Mouse (Mus musculus): Measurements from ENCODE around the gene Rnf19b. TPM values are rescaled to one million over a fixed set of nuclear protein-coding genes. Genes with fewer than 3 reads are reported as not detected.

Rnf19b gene
- polyA plus RNA-seq, 1 experiment from 2014 or later = 7.1 TPM

- 48% methylated on average over 7 of the region's 7 CpGs for WGBS
- H3K4me1 ChIP-seq (replicated peaks; ENCODE audit: insufficient read depth, low read length) = peaks cover 15% of the 10 kb centered on the region; the same call in 1 of the 2 replicates
- no peak for TF ChIP-seq CTCF (IDR thresholded peaks at IDR 0.05; ENCODE audit: low read depth)
- DNase-seq (ENCODE audit: low spot score) = no peak
- H3K27me3 ChIP-seq (ENCODE audit: insufficient read depth, low read length) = peaks cover 10% of the 10 kb centered on the region; the same call in 1 of the 2 replicates
- H3K9me3 ChIP-seq (replicated peaks; ENCODE audit: low read length) = no peaks in the 10 kb centered on the region
- H3K9ac ChIP-seq (ENCODE audit: low read depth, low read length) = no peak overlapping the region
- no peaks in the 10 kb centered on the region for H3K36me3 ChIP-seq (ENCODE audit: insufficient read depth, low read length)
- no peak overlapping the region for H3K4me3 ChIP-seq (replicated peaks; ENCODE audit: low read depth, low read length)
- ATAC-seq (replicated peaks; ENCODE audit: low FRiP score, low read depth) = no peak
- H3K27ac ChIP-seq = no peak overlapping the region
- H3K4me2 ChIP-seq (ENCODE audit: low read length) = no peak overlapping the region
Measured at GRCm38 (mm10) chr4:129108624-129109023, 50.6 kb downstream of the Rnf19b start.

GRCm38 (mm10) chr4:129110804-129111203 lies 52.7 kb downstream of the Rnf19b start:
- ATAC-seq (replicated peaks; ENCODE audit: low FRiP score, low read depth) = no peak
- peaks cover 7% of the 10 kb centered on the region; the same call in 1 of the 2 replicates for H3K27me3 ChIP-seq (ENCODE audit: insufficient read depth, low read length)
- TF ChIP-seq CTCF (IDR thresholded peaks at IDR 0.05; ENCODE audit: low read depth) = no peak
- no peak overlapping the region for H3K9ac ChIP-seq (ENCODE audit: low read depth, low read length)
- H3K4me2 ChIP-seq (ENCODE audit: low read length) = no peak overlapping the region
- no peak overlapping the region for H3K27ac ChIP-seq
- no peak overlapping the region for H3K4me3 ChIP-seq (replicated peaks; ENCODE audit: low read depth, low read length)
- no peaks in the 10 kb centered on the region for H3K9me3 ChIP-seq (replicated peaks; ENCODE audit: low read length)
- peaks cover 8% of the 10 kb centered on the region; the same call in 1 of the 2 replicates for H3K4me1 ChIP-seq (replicated peaks; ENCODE audit: insufficient read depth, low read length)
- no peaks in the 10 kb centered on the region for H3K36me3 ChIP-seq (ENCODE audit: insufficient read depth, low read length)
- DNase-seq (ENCODE audit: low spot score) = no peak
- WGBS = 85% methylated on average over 6 of the region's 6 CpGs

GRCm38 (mm10) chr4:129111350-129111749 lies 53.3 kb downstream of the Rnf19b start:
- 48% methylated on average over 11 of the region's 11 CpGs for WGBS
- H3K4me3 ChIP-seq (replicated peaks; ENCODE audit: low read depth, low read length) = no peak overlapping the region
- H3K36me3 ChIP-seq (ENCODE audit: insufficient read depth, low read length) = no peaks in the 10 kb centered on the region
- no peaks in the 10 kb centered on the region for H3K9me3 ChIP-seq (replicated peaks; ENCODE audit: low read length)
- ATAC-seq (replicated peaks; ENCODE audit: low FRiP score, low read depth) = 0 out of 2 replicates have a peak, but pooled peaks have one; percentile 8
- H3K27me3 ChIP-seq (ENCODE audit: insufficient read depth, low read length) = 0 out of 2 replicates have a peak, but pooled peaks cover 4% of the 10 kb centered on the region
- DNase-seq (ENCODE audit: low spot score) = peak; percentile 46
- H3K4me2 ChIP-seq (ENCODE audit: low read length) = no peak overlapping the region
- no peak overlapping the region for H3K27ac ChIP-seq
- peaks cover 6% of the 10 kb centered on the region; the same call in 1 of the 2 replicates for H3K4me1 ChIP-seq (replicated peaks; ENCODE audit: insufficient read depth, low read length)
- peak; percentile 64 for TF ChIP-seq CTCF (IDR thresholded peaks at IDR 0.05; ENCODE audit: low read depth)
- H3K9ac ChIP-seq (ENCODE audit: low read depth, low read length) = no peak overlapping the region

GRCm38 (mm10) chr4:129112231-129112630 lies 54.2 kb downstream of the Rnf19b start:
- DNase-seq (ENCODE audit: low spot score) = no peak

GRCm38 (mm10) chr4:129113083-129113988 lies 55.3 kb downstream of the Rnf19b start:
- peak; percentile 99 for TF ChIP-seq CTCF (IDR thresholded peaks at IDR 0.05; ENCODE audit: low read depth)
- peak; percentile 92 for DNase-seq (ENCODE audit: low spot score)
- H3K4me1 ChIP-seq (replicated peaks; ENCODE audit: insufficient read depth, low read length) = peaks cover 6% of the 10 kb centered on the region; the same call in 1 of the 2 replicates

More at GRCm38 (mm10) chr4:129112231-129112630, 54.2 kb downstream of the Rnf19b start:
- no peaks in the 10 kb centered on the region for H3K27me3 ChIP-seq (ENCODE audit: insufficient read depth, low read length)
- no peaks in the 10 kb centered on the region for H3K36me3 ChIP-seq (ENCODE audit: insufficient read depth, low read length)
- TF ChIP-seq CTCF (IDR thresholded peaks at IDR 0.05; ENCODE audit: low read depth) = no peak
- no peak overlapping the region for H3K4me3 ChIP-seq (replicated peaks; ENCODE audit: low read depth, low read length)
- H3K9ac ChIP-seq (ENCODE audit: low read depth, low read length) = no peak overlapping the region
- ATAC-seq (replicated peaks; ENCODE audit: low FRiP score, low read depth) = no peak
- no peak overlapping the region for H3K27ac ChIP-seq
- no peaks in the 10 kb centered on the region for H3K9me3 ChIP-seq (replicated peaks; ENCODE audit: low read length)
- H3K4me2 ChIP-seq (ENCODE audit: low read length) = no peak overlapping the region
- 32% methylated on average over 13 of the region's 13 CpGs for WGBS
- peaks cover 6% of the 10 kb centered on the region; the same call in 1 of the 2 replicates for H3K4me1 ChIP-seq (replicated peaks; ENCODE audit: insufficient read depth, low read length)

GRCm38 (mm10) chr4:129116703-129117102 lies 58.6 kb downstream of the Rnf19b start:
- Histone ChIP-seq H3K4me2 (ENCODE audit: low read length) (no peak overlapping the region), H3K9ac (ENCODE audit: low read depth, low read length) (no peak overlapping the region), H3K27me3 (ENCODE audit: insufficient read depth, low read length) (0 out of 2 replicates have a peak, but pooled peaks cover 4% of the 10 kb centered on the region), H3K27ac (no peak overlapping the region), H3K36me3 (ENCODE audit: insufficient read depth, low read length) (no peaks in the 10 kb centered on the region), H3K9me3 (replicated peaks; ENCODE audit: low read length) (no peaks in the 10 kb centered on the region), H3K4me3 (replicated peaks; ENCODE audit: low read depth, low read length) (no peak overlapping the region), H3K4me1 (replicated peaks; ENCODE audit: insufficient read depth, low read length) (peaks cover 6% of the 10 kb centered on the region; the same call in 1 of the 2 replicates)
- no peak for ATAC-seq (replicated peaks; ENCODE audit: low FRiP score, low read depth)
- DNase-seq (ENCODE audit: low spot score) = no peak
- 91% methylated on average over 8 of the region's 8 CpGs for whole genome bisulfite sequencing
- no peak for TF ChIP-seq CTCF (IDR thresholded peaks at IDR 0.05; ENCODE audit: low read depth)

More at GRCm38 (mm10) chr4:129113083-129113988, 55.3 kb downstream of the Rnf19b start:
- 30% methylated on average over 28 of the region's 28 CpGs for WGBS
- Histone ChIP-seq H3K4me2 (ENCODE audit: low read length) (no peak overlapping the region), H3K9ac (ENCODE audit: low read depth, low read length) (no peak overlapping the region), H3K4me3 (replicated peaks; ENCODE audit: low read depth, low read length) (no peak overlapping the region), H3K27me3 (ENCODE audit: insufficient read depth, low read length) (no peaks in the 10 kb centered on the region), H3K36me3 (ENCODE audit: insufficient read depth, low read length) (no peaks in the 10 kb centered on the region), H3K27ac (no peak overlapping the region), H3K9me3 (replicated peaks; ENCODE audit: low read length) (no peaks in the 10 kb centered on the region)
- ATAC-seq (replicated peaks; ENCODE audit: low FRiP score, low read depth) = peak; percentile 75
